Mouse (Mus musculus): ENCODE results near the gene Plcg2.

Gene Plcg2

DNA sequence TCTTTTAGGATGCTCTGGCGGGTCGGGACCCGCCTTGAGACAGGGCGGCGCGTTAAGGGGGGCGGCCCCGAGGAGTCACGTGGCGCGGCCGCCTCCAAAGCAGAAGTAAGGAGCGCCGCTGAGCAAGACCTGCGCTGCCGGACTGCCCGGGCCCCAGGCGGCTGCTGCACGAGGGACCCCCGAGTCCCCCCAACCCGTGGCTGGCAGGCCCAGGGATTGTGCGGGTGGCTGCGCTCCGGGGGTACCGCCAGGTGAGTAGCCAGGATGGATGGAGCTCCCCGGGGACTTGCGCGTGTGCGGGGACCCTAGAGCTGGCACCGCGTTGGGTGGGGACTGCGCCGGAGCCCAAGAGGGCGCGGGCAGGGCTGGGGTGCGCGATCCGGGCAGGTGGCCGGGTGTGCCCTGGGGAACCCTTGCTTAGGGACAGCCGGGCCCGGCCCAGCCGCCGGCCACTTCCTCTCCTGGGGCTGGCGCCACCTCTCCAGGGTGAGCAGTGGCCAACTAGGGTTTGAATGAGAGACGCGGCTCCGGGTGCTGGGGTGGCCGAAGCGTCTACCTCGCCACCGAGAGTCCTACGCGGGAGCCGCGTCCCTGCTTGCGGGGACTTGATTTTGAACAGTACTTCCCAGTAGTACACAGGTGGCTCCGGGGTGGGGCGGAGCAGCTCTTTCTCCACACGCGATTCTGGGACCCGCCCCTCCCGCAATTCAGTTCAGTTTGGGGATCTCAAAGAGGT is at the start of gene Plcg2:
Plcg2 (plus strand) TSS at position 113 of the 736 bp plus-strand sequence.
- in situ Hi-C loops (cut with MboI, MseI): no loop called here

DNA sequence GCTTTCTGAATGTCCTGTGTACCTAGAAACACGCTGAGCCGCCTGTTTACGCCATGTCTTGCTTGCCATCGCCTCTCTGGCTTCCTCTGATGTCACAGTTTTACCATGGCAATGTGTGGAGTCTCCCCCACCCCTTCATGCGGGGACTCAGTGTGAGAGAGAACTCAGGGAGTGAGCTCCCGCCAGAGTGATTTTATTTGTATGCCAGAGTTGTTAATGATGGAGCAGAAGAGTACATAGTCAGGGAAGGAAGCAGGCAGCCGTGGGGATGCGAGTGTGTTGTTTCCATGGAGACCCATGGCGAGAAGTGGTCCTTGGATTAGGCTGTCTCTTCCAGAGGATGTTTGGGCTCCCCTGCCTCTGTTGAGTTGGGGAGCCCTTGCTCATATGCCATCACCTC is 47.0 kb upstream of the Plcg2 start:
- in situ Hi-C loops (cut with MboI, MseI): no loop called here

DNA sequence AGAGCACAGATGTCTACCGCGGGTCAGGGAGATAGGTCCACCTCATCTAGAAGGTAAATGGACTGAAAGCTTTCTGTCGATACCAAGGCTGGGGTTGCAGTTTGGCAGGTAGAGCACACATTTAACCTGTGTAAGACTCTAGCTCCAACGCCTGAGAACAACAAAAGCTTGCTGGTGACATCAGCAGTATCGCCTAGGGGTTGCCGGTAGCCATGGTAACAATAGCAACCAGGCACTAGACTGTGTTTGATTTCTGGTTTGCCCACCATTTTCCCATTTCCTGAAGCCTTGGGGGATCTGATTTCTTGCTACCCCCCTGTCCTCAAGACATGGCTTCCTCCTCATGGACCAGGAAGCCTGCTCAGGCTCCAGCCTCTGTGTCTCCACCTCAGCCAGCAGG is 44.1 kb upstream of the Plcg2 start:
- in situ Hi-C loops (cut with MboI, MseI): no loop called here

DNA sequence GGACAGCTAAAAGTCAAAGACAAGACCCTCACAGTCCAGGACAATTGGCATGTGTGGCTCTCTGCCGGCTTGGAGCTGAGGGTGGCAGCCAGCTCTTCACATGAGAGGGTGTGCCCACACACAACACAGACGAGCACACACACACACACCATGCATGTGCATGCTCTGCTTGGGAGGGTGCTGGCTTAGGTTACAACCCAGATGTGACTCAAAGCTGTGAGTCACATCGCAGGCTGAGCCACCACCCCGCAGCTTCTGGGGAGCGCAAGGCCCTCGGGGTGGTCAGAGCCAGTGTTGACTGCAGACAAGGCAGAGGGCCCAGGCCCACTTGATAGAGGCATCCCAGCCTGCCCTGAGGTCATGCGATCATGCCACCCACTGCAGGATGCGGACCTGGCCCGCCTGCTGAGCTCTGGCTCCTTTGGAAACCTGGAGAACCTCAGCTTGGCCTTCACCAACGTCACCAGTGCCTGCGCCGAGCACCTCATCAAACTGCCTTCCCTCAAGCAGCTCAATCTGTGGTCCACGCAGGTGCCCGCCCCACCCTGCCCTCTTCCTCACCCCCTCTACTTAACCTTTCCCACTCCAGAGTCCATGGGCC is 43.5 kb upstream of the Plcg2 start:
- in situ Hi-C loops (cut with MboI, MseI): no loop called here

DNA sequence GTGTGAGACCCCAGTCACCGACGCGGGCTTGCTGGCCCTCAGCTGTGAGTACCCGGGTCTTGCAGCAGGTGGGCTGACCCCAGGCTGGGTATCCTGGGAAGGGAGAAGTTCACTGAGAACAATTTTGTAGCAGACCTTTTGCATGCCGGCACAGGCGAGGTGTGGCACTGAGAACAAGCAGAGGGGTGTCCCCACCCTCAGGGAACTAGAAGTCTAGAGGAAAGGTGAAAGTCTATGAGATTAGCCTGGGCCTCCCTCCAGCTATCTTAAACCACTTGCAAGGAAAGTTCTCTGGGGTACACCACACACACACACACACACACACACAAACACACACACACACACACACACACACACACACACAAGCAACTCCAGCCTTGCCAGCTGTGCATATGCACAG is 42.4 kb upstream of the Plcg2 start:
- in situ Hi-C loops (cut with MboI, MseI): no loop called here

DNA sequence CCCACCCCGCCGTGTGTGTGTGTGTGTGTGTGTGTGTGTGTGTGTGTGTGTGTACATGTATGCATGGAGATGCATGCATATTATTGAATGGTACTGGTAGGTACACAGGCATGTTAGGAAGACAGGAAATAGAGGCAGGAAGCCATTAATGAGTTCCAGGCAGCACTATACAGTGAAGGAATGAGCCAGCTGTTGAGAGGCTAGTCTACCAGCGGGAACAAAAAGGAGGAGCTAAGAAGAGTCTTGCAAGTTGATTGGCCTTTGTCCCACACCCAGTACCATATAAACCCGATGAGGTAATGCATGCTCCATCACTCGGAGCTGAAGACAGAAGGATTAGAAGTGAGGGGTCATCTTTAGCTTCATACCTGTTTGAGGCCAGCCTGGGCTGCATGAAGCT is 39.7 kb upstream of the Plcg2 start:
- in situ Hi-C loops (cut with MboI, MseI): no loop called here

DNA sequence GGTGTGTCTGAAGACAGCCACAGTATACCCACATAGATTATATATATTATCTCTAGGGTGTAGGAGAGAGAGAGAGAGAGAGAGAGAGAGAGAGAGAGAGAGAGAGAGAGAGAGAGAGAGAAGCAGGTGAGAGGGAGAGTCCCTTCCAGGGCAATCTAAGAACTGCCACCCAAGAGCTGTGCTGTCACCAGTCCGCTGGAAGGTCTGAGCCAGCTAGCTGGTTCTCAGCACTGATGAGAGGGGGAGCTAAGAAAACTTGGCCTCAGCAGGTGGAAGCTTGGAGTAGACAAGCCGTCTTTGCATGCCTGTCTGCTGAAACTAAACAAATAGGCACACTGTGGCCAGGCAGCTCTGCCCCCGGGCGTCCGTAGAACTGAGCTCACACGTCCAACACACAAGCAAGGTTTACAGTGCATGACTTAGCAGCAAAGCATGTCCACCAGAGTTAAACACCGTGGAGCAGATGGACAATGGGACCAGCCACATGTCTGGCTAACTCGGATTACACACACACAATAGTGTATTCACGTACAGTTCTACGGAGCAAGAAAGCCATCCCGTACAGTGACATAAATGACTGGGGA is 35.3 kb upstream of the Plcg2 start:
- in situ Hi-C loops (cut with MboI, MseI): no loop called here

DNA sequence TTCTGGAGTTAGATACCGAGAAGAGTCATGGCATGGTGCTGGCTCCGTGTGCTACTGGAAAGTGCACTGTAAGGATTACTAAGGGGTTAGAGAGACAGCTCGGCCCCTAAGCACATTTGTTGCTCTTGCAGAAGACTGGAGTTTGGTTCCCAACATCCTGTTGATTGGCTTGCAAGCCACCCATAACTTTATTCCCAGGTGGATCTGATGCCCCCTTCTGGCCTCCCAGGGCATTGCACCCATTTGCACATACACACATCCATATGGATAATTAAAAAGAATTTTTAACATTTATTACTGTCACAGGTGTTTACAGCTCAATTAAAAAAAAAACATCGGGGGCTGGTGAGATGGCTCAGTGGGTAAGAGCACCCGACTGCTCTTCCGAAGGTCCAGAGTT is 33.6 kb upstream of the Plcg2 start:
- in situ Hi-C loops (cut with MboI, MseI): no loop called here

DNA sequence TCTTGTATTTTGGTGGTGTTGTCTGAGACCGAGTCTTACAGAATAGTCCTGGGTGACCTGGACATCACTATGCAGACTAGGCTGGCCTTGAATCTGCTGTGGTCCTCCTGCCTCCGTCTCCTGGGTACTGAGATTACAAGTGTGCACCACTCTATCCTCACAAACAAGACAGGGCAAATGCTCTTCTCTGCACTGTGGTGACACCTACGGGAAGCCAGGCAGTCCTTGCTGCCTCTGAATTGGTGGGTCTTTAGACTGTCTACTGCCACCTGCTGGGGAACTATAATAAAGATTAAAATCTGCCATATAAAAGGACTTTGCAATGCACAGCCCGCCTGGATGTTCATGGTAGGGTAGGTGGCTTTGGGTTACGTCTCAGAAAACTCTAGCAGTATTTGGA is 32.8 kb upstream of the Plcg2 start:
- in situ Hi-C loops (cut with MboI, MseI): no loop called here

DNA sequence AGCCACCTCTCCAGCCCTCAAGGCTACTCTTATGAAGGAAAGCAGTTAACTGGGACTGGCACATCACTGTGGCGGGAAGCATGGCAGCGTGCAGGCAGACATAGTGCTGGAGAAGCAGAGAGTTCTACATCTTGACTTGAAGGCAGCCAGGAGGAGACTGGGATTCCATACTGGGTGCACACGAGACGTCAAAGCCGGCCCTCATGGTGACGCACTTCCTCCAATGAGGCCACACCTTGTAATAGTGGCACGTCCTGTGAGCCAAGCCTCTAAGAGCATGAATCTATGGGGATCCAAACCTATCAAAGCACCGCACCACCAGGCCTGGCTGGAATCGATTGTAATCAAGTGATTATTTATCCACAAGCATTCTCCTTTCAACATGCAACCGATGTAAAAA is 30.6 kb upstream of the Plcg2 start:
- in situ Hi-C loops (cut with MboI, MseI): no loop called here

DNA sequence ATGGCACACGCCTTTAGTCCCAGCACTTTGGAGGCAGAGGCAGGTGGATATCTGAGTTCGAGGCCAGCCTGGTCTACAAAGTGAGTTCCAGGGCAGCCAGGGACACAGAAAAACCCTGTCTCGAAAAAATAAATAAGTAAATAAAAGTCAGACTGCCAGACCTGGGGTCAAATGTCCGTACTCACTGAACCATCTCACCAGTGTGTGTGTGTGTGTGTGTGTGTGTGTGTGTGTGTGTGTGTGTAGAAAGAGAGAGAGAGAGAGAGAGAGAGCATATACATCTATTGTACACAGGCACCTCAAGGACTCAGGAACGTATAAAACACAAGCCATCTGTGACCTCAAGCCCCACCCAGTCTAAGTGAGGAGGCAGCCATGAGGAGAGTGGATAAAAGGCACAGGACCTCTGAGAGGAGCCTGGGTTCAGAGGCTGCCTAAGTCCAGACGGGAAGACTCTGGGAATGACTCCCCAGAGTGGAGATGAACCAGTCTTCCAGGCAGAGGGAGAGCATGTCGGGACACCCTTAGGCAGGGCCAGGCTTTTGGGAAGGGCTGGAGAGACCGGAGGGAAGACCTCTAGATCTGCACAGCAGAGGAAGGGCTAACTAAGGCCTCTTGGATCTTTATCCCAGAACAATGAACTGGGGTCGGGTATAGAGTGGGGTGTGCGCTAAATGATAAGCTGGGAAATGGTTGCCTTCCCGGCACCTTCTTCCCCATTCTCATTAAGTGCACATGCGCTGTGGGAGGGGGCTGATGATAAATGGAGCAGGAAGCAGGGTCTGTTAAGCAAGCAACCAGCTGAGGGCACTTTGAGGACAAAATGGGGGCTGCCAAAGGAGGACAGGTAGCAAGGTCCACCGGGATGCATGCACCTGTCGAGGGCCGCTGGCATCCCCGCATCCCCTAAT is 28.4 kb upstream of the Plcg2 start:
- in situ Hi-C loops (cut with MboI, MseI): loop anchor here (5.0 kb wide), 1 partner anchor 247 kb away; no protein-coding TSS in a partner anchor

DNA sequence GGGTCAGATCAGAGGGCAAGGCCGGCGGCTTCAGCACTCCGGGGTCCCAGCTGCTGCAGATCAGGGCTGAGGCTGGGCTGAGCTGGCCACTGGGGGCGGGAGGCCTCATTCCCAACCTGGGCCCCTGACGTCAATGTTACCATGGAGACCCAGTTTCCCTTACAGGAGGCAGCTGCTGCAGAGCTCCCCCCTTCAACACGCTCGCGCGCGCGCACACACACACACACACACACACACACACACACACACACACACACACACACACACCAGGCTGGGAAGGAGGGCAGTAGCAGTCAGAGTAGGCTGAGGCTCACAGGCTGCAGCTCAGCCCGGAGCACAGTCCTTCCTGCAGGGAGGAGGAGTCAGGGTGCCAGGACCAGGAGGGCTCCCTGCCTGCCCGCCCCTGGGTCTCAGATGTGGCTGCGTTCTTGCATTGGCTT is 27.7 kb upstream of the Plcg2 start:
- in situ Hi-C loops (cut with MboI, MseI): loop anchor here (5.0 kb wide), 1 partner anchor 248 kb away; no protein-coding TSS in a partner anchor

DNA sequence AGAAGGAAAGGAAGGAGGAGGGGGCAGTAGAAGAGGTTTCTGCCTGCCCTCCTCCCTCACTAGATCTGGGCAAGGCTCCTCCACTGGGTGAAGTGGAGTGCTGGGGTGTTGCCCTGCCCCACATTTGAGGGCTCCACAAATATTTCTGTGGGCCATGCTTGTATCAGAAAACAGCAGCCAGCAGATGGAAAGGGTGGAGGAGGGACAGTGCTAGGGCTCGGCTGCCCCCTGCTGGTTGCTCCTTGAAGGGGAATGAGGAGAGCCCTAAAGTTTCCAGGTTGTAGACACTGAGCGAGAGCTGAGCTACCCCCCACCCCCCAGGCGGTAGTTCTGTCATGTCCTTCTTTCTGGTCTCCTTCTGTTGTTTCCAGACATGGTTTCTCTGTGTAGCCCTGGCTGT is 26.9 kb upstream of the Plcg2 start:
- in situ Hi-C loops (cut with MboI, MseI): loop anchor here (5.0 kb wide), 1 partner anchor 249 kb away; no protein-coding TSS in a partner anchor

DNA sequence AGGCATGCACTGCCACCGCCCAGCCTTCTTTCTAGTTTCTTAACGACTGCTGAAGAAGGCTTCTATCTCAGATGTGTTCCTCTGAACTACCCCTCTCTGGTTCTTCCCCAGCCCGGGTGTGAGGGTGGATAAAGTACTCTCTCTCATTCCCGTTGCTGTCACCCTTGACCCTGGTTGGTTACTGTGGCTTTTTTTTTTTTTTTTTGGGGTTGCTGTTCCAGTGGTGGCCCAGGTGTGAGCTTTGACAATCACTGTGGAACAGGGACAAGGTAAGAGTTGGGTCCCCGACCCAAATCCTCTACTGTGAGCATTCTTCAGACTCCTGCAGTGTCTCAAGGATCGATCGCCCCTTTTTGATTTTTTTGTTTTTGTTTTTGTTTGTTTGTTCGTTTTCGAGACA is 26.4 kb upstream of the Plcg2 start:
- in situ Hi-C loops (cut with MboI, MseI): loop anchor here (5.0 kb wide), 1 partner anchor 249 kb away; no protein-coding TSS in a partner anchor

DNA sequence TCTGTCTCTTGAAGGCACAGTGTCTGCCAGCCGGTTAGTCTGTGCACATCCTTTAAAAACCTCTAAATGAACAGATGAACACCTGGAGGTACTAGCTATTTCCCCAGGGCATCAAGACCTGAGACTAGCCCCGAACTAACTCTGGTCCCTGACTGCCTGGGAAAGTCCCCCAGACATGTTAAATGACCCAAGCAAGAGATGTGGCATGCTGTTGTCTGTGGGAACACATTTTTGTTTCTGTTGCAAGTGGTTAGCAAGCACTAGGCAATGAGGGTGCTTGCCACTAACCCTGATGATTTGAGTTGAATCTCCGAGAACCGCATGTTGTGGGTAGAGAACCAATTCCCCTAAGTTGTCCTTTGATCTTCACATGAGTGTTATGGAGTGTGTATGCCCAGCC is 25.8 kb upstream of the Plcg2 start:
- in situ Hi-C loops (cut with MboI, MseI): loop anchor here (5.0 kb wide), 1 partner anchor 250 kb away; no protein-coding TSS in a partner anchor

DNA sequence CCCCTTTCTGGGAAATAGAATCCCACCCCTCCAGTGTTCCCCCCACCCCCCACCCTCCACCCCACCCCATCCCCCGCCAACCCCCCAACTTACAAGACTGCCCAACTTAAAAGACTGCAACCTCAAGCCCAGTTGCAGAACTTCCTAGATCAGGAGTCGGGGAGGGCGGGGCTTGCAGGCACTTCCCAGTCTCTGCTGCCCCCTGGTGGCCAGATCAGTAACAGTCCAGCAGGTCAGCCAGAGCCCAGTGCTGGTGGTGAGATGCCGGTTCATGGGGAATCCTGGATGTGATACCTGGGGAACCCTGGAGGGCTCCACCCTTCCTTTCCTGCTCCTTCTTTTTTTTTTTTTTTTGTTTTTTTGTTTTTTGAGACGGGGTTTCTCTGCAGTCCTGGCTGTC is 23.1 kb upstream of the Plcg2 start:
- in situ Hi-C loops (cut with MboI, MseI): loop anchor here (5.0 kb wide), 1 partner anchor 253 kb away; no protein-coding TSS in a partner anchor

DNA sequence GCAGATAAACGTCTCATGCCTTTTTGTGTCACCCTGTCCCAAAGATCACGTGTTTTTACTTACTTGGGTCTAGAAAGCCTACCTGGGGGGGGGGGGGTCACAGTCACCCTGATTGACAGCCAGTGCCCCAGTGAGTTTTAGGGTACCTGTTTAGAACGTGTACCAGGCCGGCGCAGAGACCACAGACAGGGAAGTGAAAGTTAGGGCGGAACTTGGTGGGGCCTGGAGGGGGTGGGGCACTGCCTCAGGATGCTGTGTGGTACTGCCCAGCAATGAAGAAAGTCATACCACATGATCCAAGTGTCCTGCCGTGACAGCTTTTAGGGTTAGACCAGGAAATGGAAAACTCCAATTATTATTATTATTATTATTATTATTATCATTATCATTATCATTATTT is 22.3 kb upstream of the Plcg2 start:
- in situ Hi-C loops (cut with MboI, MseI): no loop called here

DNA sequence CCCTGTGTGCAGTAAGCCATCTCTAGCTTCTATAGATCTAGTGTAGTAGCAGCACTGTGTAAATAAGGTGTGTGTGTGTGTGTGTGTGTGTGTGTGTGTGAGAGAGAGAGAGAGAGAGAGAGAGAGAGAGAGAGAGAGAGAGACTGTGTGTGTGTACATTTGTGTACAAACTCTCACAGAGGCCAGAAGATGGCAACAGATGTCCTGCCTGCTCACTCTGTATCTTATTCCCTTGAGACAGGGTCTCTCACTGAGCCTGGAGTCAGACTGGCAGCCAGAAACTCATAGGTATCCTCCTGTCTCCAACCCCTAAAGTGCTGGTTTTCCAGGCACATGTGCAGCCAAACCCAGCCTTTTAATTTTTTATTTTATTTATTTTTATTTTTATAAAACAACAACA is 20.0 kb upstream of the Plcg2 start:
- in situ Hi-C loops (cut with MboI, MseI): no loop called here

DNA sequence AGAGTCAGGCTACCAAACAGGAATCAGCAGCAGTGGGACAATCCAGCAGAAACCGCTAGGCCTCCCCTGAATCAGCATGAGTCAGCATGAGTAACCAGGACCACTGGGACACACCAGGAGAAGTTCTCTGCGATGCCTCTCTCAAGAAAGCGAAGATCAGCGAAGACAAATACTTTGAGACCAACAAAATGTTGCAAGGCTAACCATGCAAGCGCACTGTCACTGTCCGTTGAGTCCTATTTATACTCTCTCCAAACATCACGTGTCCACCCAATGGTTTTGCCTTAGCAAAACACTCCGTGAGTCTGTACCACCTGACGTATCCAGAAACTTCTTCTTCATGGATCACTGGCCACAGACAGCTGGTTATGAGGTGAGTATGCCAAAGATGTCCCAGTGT is 18.1 kb upstream of the Plcg2 start:
- in situ Hi-C loops (cut with MboI, MseI): no loop called here

DNA sequence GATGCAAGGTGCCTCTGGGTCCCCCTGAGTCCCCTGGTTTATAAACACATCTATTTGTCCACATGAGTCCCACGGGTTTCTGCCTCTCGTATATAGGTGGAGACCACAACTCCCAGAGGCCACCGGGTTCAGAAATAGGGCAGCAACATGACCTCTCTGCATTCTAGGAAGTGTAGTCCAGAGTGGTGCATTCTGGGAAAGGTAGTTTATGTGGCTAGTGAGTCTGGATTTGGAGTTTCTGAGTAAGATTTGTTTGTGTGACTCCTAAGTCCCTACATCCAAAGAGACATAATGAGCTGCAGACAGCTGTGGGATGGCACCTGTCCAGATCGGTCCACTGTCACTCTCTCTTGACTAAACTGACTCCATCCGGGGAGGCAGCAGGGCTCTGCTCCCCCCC is 17.6 kb upstream of the Plcg2 start:
- in situ Hi-C loops (cut with MboI, MseI): no loop called here

DNA sequence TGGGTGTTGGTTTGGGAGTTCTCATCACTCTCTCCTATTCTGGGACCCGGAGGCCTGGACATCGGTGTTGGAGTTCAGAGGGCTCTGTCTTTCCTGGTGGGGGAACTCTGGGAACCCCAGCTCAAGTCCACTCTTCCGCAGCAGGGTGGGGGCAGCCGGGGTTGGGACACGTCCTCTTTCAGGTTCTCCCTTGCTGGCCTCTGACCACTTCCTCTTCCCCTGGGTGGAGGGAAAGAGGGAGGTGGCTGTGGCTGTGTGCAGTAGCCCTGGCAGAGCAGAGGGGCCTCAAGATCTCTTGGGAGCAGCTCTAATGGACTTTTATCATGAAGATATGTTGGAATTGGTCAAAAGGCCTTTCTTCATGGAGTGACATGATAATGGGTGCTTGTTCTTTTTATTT is 16.3 kb upstream of the Plcg2 start:
- in situ Hi-C loops (cut with MboI, MseI): no loop called here

DNA sequence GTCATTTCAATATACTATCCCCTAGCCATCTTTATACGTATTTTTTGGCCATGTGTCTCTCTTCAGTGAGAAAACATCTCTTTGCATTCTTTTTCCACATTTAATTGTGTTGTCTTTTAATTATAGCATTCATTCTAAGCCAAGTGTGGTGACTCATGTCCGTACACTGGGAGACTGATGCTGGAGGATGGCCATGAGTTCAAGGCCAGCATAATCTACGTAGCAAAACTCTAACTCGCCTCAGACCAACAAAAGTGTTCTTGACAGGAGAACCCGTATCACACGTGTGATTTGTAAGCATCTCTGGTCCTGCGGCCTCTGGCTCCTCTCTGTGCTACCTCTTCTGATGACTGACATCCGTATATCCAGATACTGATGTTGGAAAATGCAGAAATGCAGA is 13.4 kb upstream of the Plcg2 start:
- in situ Hi-C loops (cut with MboI, MseI): no loop called here

Measured in T-helper 1 cell (primary cell).